Mouse (Mus musculus): ENCODE measurements at regions not wholly inside any gene's neighbourhood (a gene's known extent, or its start where the extent isn't known, plus 50 kb on each side); places are given as distances from the start of the nearest gene placed in this dataset.
A peak's percentile ranks its signal among the peaks of the same experiment; 100 is the strongest.

DNA sequence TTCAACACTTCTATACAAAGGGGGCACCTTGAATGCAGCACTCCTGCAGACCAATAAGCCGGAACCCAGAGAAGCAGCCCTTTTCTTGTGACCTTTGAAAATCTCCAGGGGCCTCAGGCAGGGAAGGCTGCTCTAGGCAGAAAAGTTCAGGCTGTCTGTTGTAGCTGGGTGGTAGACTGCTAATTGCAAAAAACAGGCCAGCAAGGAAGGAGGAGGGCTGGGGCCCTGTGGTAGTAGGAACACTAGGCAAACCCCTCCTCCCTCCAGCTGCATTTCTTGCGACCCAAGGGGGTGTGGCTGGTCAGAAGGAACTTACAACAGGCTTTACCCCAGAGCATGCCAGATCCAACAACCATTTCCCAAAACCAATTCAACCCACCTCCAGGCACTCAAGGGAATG is 482.8 kb downstream of the Bnc2 start:
- Histone ChIP-seq H3K27ac (ENCODE audit: low read depth, low read length) (no peak overlapping the region), H3K4me2 (replicated peaks; ENCODE audit: low read depth) (no peak overlapping the region), H3K36me3 (ENCODE audit: control insufficient read depth, insufficient read depth) (no peaks in the 10 kb centered on the region), H3K27me3 (replicated peaks; ENCODE audit: control insufficient read depth, insufficient read depth, low read length) (no peaks in the 10 kb centered on the region), H3K9ac (ENCODE audit: low read depth, low read length) (no peak overlapping the region), H3K4me3 (ENCODE audit: low read depth, low read length) (no peak overlapping the region), H3K9me3 (ENCODE audit: control insufficient read depth) (no peaks in the 10 kb centered on the region), H3K4me1 (replicated peaks; ENCODE audit: control insufficient read depth, insufficient read depth, low read length) (no peaks in the 10 kb centered on the region)
- no peak for TF ChIP-seq CTCF (IDR thresholded peaks at IDR 0.05; ENCODE audit: low read depth)
- no peak for ATAC-seq
- 61% methylated on average over 2 of the region's 2 CpGs for WGBS

DNA sequence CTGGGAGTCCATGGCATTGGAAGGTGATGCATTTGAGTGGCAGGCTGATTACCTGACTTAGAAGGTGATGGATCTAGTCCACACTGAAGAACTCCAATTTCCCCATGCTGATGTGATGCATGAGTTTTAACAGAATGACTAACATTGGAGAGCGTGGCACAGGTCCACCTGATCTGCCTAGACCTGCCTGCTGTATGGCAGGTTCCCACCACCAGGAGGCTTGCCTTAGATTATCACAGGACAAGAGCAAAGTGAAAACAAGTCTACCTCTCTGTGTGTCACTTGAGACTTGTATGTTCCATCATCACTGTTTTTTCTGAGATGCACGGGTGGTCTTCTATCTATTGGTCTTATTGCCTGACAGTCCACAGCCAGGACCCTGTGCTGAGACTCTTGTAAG is 478.3 kb downstream of the Bnc2 start:
- peak; percentile 48 for TF ChIP-seq CTCF (IDR thresholded peaks at IDR 0.05; ENCODE audit: low read depth)
- H3K4me3 ChIP-seq (ENCODE audit: low read depth, low read length) = no peak overlapping the region
- H3K9me3 ChIP-seq (ENCODE audit: control insufficient read depth) = no peaks in the 10 kb centered on the region
- no peak overlapping the region for H3K27ac ChIP-seq (ENCODE audit: low read depth, low read length)
- H3K4me1 ChIP-seq (replicated peaks; ENCODE audit: control insufficient read depth, insufficient read depth, low read length) = no peaks in the 10 kb centered on the region
- 94% methylated on average over 2 of the region's 2 CpGs for WGBS
- H3K36me3 ChIP-seq (ENCODE audit: control insufficient read depth, insufficient read depth) = no peaks in the 10 kb centered on the region
- H3K9ac ChIP-seq (ENCODE audit: low read depth, low read length) = no peak overlapping the region
- no peaks in the 10 kb centered on the region for H3K27me3 ChIP-seq (replicated peaks; ENCODE audit: control insufficient read depth, insufficient read depth, low read length)
- no peak for ATAC-seq
- H3K4me2 ChIP-seq (replicated peaks; ENCODE audit: low read depth) = no peak overlapping the region

DNA sequence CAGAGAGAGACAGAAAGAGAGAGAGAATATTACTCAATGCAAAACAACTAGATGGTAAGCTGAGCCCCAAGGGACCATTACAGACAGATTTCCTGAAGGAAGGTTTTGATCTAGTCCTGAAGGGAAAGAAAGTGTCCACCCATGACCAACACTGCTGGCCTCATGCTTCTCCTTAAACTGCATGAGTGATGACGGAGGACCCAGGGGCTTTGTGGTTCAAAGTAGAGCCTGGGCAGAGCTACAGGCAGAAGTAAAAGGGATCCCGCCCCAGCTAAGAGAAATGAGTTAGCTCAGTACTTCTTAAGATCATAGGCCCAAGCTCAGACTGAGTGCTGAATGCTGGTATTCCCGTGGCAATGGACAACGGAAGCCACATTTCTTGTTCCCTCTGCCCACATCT is 476.9 kb downstream of the Bnc2 start:
- no peak overlapping the region for H3K9ac ChIP-seq (ENCODE audit: low read depth, low read length)
- no peaks in the 10 kb centered on the region for H3K9me3 ChIP-seq (ENCODE audit: control insufficient read depth)
- no peak overlapping the region for H3K4me3 ChIP-seq (ENCODE audit: low read depth, low read length)
- no peak for TF ChIP-seq CTCF (IDR thresholded peaks at IDR 0.05; ENCODE audit: low read depth)
- no peak overlapping the region for H3K4me2 ChIP-seq (replicated peaks; ENCODE audit: low read depth)
- no peaks in the 10 kb centered on the region for H3K27me3 ChIP-seq (replicated peaks; ENCODE audit: control insufficient read depth, insufficient read depth, low read length)
- no peaks in the 10 kb centered on the region for H3K4me1 ChIP-seq (replicated peaks; ENCODE audit: control insufficient read depth, insufficient read depth, low read length)
- whole genome bisulfite sequencing = 89% methylated on average over 4 of the region's 4 CpGs
- no peak overlapping the region for H3K27ac ChIP-seq (ENCODE audit: low read depth, low read length)
- no peaks in the 10 kb centered on the region for H3K36me3 ChIP-seq (ENCODE audit: control insufficient read depth, insufficient read depth)
- no peak for ATAC-seq

DNA sequence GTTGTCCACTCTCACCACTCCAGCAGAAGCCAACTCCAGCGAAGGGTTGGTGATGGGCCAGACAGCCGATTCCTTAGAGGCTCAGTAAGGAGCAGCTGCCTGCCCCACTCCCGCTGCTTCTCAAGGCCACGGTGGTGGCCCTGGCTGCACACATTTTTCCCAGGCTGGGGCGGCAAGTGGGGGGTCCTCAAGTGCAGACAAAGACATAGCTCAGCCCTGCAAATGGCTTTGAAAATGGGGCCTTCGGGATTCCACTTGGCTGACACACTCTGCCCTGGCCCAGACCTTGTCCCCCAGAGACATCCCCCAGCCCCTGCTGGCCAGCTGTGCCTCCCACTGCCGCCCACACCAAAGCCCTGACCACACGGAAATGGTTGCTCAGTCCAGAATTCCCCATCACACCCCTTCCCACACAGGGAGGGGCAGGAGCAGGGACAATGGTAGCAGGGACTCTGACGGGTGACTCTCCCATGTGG is 475.9 kb downstream of the Bnc2 start:
- no peaks in the 10 kb centered on the region for H3K9me3 ChIP-seq (ENCODE audit: control insufficient read depth)
- no peaks in the 10 kb centered on the region for H3K36me3 ChIP-seq (ENCODE audit: control insufficient read depth, insufficient read depth)
- H3K4me2 ChIP-seq (replicated peaks; ENCODE audit: low read depth) = no peak overlapping the region
- no peaks in the 10 kb centered on the region for H3K27me3 ChIP-seq (replicated peaks; ENCODE audit: control insufficient read depth, insufficient read depth, low read length)
- H3K27ac ChIP-seq (ENCODE audit: low read depth, low read length) = no peak overlapping the region
- no peak for TF ChIP-seq CTCF (IDR thresholded peaks at IDR 0.05; ENCODE audit: low read depth)
- no peak overlapping the region for H3K9ac ChIP-seq (ENCODE audit: low read depth, low read length)
- ATAC-seq = no peak
- WGBS = 53% methylated on average over 9 of the region's 9 CpGs
- no peaks in the 10 kb centered on the region for H3K4me1 ChIP-seq (replicated peaks; ENCODE audit: control insufficient read depth, insufficient read depth, low read length)
- no peak overlapping the region for H3K4me3 ChIP-seq (ENCODE audit: low read depth, low read length)

DNA sequence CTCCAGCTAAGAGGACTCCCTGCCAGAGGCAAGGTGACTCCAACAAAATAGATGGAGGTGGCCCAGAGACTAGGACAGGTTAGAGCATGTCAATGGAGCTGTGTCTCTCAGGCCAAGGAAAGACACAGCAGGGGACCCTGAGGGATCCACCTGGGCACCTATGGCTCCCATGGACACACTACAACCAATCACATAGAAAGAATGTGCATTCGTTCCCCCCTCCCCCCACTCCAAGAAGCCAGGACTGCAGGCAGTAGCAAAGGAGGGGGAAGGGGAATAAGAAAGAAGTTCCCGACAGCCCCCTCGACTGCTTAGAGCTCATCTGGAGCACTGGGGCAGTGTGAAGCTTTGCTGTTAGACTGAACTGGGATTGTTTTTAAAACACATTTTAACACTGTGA is 474.1 kb downstream of the Bnc2 start:
- TF ChIP-seq CTCF (IDR thresholded peaks at IDR 0.05; ENCODE audit: low read depth) = no peak
- H3K4me1 ChIP-seq (replicated peaks; ENCODE audit: control insufficient read depth, insufficient read depth, low read length) = no peaks in the 10 kb centered on the region
- 65% methylated on average over 3 of the region's 3 CpGs for WGBS
- no peak overlapping the region for H3K9ac ChIP-seq (ENCODE audit: low read depth, low read length)
- no peaks in the 10 kb centered on the region for H3K27me3 ChIP-seq (replicated peaks; ENCODE audit: control insufficient read depth, insufficient read depth, low read length)
- no peak overlapping the region for H3K4me2 ChIP-seq (replicated peaks; ENCODE audit: low read depth)
- H3K27ac ChIP-seq (ENCODE audit: low read depth, low read length) = no peak overlapping the region
- ATAC-seq = no peak
- no peaks in the 10 kb centered on the region for H3K36me3 ChIP-seq (ENCODE audit: control insufficient read depth, insufficient read depth)
- H3K4me3 ChIP-seq (ENCODE audit: low read depth, low read length) = no peak overlapping the region
- no peaks in the 10 kb centered on the region for H3K9me3 ChIP-seq (ENCODE audit: control insufficient read depth)

DNA sequence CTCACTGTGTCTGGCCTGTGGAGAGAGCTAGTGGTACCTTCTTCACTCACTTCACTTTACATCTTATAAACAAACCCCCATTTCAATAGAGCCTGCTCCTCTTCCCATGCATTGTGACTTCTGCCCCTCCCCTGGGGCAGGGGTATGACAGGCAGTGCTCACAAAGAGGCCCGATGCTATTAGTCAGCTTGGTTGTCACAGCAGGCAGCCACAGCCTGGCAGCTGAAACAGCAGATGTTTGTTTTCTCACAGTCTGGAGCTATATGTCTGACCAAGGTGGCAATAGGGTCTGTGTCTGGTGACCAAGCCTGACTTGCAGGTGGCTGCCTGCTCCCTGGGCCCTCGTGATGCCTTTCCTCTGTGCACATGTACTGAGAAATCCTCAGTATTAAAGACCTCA is 472.8 kb downstream of the Bnc2 start:
- ATAC-seq = no peak
- 51% methylated on average over 2 of the region's 2 CpGs for WGBS
- no peaks in the 10 kb centered on the region for H3K36me3 ChIP-seq (ENCODE audit: control insufficient read depth, insufficient read depth)
- H3K4me1 ChIP-seq (replicated peaks; ENCODE audit: control insufficient read depth, insufficient read depth, low read length) = no peaks in the 10 kb centered on the region
- H3K4me3 ChIP-seq (ENCODE audit: low read depth, low read length) = no peak overlapping the region
- no peaks in the 10 kb centered on the region for H3K9me3 ChIP-seq (ENCODE audit: control insufficient read depth)
- H3K9ac ChIP-seq (ENCODE audit: low read depth, low read length) = no peak overlapping the region
- no peak overlapping the region for H3K4me2 ChIP-seq (replicated peaks; ENCODE audit: low read depth)
- no peak for TF ChIP-seq CTCF (IDR thresholded peaks at IDR 0.05; ENCODE audit: low read depth)
- H3K27me3 ChIP-seq (replicated peaks; ENCODE audit: control insufficient read depth, insufficient read depth, low read length) = no peaks in the 10 kb centered on the region
- H3K27ac ChIP-seq (ENCODE audit: low read depth, low read length) = no peak overlapping the region

DNA sequence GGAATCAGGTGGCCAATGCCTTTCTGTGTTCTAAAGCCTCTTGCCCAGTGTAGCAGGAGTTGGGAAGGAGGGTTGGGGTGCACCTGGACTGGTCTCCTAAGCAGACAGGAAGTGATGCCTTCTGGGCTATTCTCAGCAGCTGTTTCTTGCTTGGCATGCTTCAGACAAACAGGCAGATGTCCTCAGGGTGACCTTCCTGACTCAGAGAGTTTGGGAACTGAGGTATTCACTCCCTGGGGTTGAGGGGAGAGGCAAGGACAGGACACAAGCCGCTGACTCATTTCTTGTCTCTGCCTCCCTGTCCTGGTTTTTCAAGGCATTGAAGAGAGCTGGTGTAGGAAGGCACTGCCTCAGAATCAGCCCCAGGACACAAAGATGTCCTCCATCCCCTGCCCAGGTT is 471.4 kb downstream of the Bnc2 start:
- H3K4me1 ChIP-seq (replicated peaks; ENCODE audit: control insufficient read depth, insufficient read depth, low read length) = no peaks in the 10 kb centered on the region
- no peak overlapping the region for H3K9ac ChIP-seq (ENCODE audit: low read depth, low read length)
- no peaks in the 10 kb centered on the region for H3K27me3 ChIP-seq (replicated peaks; ENCODE audit: control insufficient read depth, insufficient read depth, low read length)
- H3K9me3 ChIP-seq (ENCODE audit: control insufficient read depth) = no peaks in the 10 kb centered on the region
- H3K36me3 ChIP-seq (ENCODE audit: control insufficient read depth, insufficient read depth) = no peaks in the 10 kb centered on the region
- TF ChIP-seq CTCF (IDR thresholded peaks at IDR 0.05; ENCODE audit: low read depth) = no peak
- H3K27ac ChIP-seq (ENCODE audit: low read depth, low read length) = no peak overlapping the region
- no peak overlapping the region for H3K4me3 ChIP-seq (ENCODE audit: low read depth, low read length)
- ATAC-seq = no peak
- no peak overlapping the region for H3K4me2 ChIP-seq (replicated peaks; ENCODE audit: low read depth)
- 79% methylated on average over 1 of the region's 1 CpGs for WGBS

Data from intestine, postnatal 0 days (tissue).